Mouse (Mus musculus): ENCODE results near the gene Tbc1d24.
"Not testable (repeated sequence)": the region's sequence is repeated elsewhere in the genome, so short reads cannot be mapped to it uniquely, and the experiment has no call there.

Tbc1d24 gene

GRCm38 (mm10) chr17:24149421-24149820, 55.9 kb downstream of the Tbc1d24 start:
- no peak for DNase-seq (ENCODE audit: low spot score)

GRCm38 (mm10) chr17:24142897-24143296, 62.5 kb downstream of the Tbc1d24 start:
- DNase-seq (ENCODE audit: low spot score), result no peak

- peak; percentile 98 for DNase-seq (ENCODE audit: low spot score)
Measured at GRCm38 (mm10) chr17:24141425-24141920, 63.9 kb downstream of the Tbc1d24 start.

GRCm38 (mm10) chr17:24140845-24141424, 64.4 kb downstream of the Tbc1d24 start:
- no peak for DNase-seq (ENCODE audit: low spot score)

GRCm38 (mm10) chr17:24139968-24140367, 65.4 kb downstream of the Tbc1d24 start:
- no peak for DNase-seq (ENCODE audit: low spot score)

- no peak for DNase-seq (ENCODE audit: low spot score)
Measured at GRCm38 (mm10) chr17:24139256-24139655, 66.1 kb downstream of the Tbc1d24 start.

- no peak for DNase-seq (ENCODE audit: low spot score)
Measured at GRCm38 (mm10) chr17:24137226-24137880, 68.0 kb downstream of the Tbc1d24 start.

- DNase-seq (ENCODE audit: low spot score), result no peak
Measured at GRCm38 (mm10) chr17:24134062-24134461, 71.3 kb downstream of the Tbc1d24 start.

- DNase-seq (ENCODE audit: low spot score), result not testable (repeated sequence)
Measured at GRCm38 (mm10) chr17:24132919-24133318, 72.4 kb downstream of the Tbc1d24 start.

- no peak for DNase-seq (ENCODE audit: low spot score)
Measured at GRCm38 (mm10) chr17:24131570-24131969, 73.8 kb downstream of the Tbc1d24 start.

- DNase-seq (ENCODE audit: low spot score), result not testable (repeated sequence)
Measured at GRCm38 (mm10) chr17:24129246-24129645, 76.1 kb downstream of the Tbc1d24 start.

GRCm38 (mm10) chr17:24127592-24127991, 77.8 kb downstream of the Tbc1d24 start:
- no peak for DNase-seq (ENCODE audit: low spot score)

- DNase-seq (ENCODE audit: low spot score), result no peak
Measured at GRCm38 (mm10) chr17:24126801-24127200, 78.6 kb downstream of the Tbc1d24 start.

Data from layer of hippocampus, adult 11-12 months (tissue).